Mouse (Mus musculus): ENCODE measurements around the gene Wsb1.
"Not testable (repeated sequence)": the region's sequence is repeated elsewhere in the genome, so short reads cannot be mapped to it uniquely, and the experiment has no call there.

Gene Wsb1

DNA sequence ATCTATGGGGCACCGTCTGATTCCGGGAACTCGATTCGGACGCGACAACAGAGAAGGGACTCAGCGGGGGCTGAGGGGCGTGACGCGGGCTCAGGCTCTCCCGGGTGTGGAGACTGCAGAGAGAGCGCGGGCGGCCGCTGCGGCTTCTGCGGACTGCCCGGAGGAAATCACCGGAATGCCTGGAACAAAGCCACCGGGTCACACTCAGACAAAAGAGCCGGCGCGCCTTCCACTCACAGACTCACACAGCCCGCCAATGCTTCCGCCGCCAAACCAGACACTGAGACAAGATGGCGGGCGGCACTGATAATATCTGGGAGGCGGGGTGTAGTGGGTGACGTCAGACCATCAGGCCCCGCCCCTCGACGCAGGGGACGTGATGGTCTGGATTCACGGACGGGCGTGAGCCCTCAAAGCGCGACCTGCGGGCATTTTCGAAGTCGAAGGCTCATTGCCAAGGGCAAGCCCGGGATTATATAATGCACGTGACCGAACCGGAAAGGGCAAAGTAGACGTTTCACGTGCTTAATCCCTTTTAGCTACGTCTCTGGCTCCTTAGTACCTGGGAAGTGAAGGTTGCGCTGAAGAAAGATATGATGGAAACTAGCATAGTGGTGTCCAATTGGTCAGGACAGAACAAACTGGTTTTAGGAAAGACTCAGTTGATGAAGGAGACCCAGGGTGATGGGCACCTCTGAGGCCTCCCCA lies at the start of gene Wsb1:
TSS of gene Wsb1 (minus strand) at position 281 of the 708 bp plus-strand sequence.
- peak; percentile 95 for ATAC-seq (ENCODE audit: insufficient number of reproducible peaks, low FRiP score, low TSS enrichment)

DNA sequence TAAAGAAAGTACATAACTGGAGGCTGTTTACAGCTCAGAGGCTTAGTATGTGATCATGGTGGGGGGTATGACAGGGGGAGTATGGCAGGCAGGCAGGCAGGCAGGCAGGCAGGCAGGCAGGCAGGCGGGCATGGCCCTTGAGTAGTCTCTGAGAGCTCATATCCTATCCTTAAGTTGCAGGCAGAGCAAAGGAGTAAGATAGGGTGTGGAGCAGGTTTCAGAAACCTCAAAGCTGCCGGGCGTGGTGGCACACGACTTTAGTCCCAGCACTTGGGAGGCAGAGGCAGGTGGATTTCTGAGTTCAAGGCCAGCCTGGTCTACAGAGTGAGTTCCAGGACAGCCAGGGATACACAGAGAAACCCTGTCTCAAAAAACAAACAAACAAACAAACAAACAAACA lies 49.8 kb upstream of the Wsb1 start:
- ATAC-seq (ENCODE audit: insufficient number of reproducible peaks, low FRiP score, low TSS enrichment), result not testable (repeated sequence)

GRCm38 (mm10) chr11:79303109-79303508 lies 48.6 kb upstream of the Wsb1 start:
- no peak for ATAC-seq (ENCODE audit: insufficient number of reproducible peaks, low FRiP score, low TSS enrichment)

DNA sequence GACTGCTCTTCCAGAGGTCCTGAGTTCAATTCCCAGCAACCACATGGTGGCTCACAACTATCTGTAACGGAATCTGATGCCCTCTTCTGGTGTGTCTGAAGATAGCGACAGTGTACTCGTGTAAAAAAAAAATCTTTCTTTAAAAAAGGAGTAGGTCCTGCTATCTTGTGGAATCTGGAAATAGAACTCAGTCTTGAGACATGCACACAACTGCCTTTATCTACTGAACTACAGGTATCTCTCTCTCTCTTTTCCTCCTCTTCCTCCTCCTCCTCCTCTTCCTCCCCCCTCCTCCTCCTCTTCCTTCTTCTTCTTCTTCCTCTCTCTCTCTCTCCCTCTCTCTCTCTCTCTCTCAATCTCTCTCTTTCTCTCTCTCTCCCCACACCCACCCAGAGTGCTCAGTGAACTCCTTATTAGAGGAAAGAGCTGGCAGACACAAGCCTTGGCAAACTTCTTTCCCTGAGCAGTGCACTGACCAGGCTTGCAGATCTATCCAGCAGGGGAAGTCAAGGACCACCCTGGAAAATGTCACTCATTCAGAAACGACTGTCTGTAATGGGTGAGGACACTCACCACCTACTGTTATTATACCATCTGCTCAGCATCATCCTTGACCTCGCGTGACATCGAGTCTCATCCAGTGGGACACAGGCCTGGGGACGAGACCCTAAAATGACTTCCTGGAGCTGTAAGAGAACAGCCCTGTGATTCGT lies 45.4 kb upstream of the Wsb1 start:
- no peak for ATAC-seq (ENCODE audit: insufficient number of reproducible peaks, low FRiP score, low TSS enrichment)

- no peak for ATAC-seq (ENCODE audit: insufficient number of reproducible peaks, low FRiP score, low TSS enrichment)
These were observed 42.5 kb upstream of the Wsb1 start, which contains the start of gene Gm9964 for GRCm38 (mm10) chr11:79296856-79297491. TSS of gene Gm9964 (minus strand) at chr11:79296906.

GRCm38 (mm10) chr11:79296167-79296566 lies 41.7 kb upstream of the Wsb1 start:
- no peak for ATAC-seq (ENCODE audit: insufficient number of reproducible peaks, low FRiP score, low TSS enrichment)

DNA sequence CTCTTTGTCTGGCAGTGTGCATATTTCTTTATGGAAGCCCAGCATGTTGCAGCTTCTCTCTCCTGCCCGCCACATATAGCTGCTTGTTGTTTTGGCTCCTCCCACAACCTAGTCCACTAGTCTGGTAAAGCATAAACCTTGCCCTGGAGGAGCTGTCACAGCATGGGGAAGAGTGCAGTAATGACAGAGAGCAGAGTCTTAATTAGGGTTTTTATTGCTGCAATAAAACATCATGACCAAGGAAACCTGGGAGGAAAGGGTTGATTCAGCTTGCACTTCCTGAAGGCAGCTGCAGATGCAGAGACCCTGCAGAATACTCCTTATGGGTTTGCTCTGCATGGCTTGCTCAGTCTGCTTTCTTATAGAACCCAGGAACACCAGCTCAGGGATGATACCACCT lies 39.5 kb upstream of the Wsb1 start:
- ATAC-seq (ENCODE audit: insufficient number of reproducible peaks, low FRiP score, low TSS enrichment), result no peak

DNA sequence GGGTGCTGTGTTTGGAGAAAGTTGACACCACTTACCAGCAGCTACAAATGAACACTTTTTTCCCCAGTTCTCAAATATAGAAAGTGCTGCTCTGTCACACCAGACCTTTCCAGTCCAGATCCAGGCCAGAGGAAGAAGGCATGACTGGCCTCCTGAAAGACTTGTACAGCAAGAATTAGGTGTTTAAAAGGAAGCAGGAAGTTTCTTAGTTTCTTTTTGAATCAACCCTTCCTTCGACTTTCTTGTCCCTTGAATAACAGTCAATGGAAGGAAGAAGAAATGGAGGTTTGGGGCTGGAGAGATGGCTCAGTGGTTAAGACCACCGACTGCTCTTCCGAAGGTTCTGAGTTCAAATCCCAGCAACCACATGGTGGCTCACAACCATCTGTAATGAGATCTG lies 38.6 kb upstream of the Wsb1 start:
- no peak for ATAC-seq (ENCODE audit: insufficient number of reproducible peaks, low FRiP score, low TSS enrichment)

DNA sequence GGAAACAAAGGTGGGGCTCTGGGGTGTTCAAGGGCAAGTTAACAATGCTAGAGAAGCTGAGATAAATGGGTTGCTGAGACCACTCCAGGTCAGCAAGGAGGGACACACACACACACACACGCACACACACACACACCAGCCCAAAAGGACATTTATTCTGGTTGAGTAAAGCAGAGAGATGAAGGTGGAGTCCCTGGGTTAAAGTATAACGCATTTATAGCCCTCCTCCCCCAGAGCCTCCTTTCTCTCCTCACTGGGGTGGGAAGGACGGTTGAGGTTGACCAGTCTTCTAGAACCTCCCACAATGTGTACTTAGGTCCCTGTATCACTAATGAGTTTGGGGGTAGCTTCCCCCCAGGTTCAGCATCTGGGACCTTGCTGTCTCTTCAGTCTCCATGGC lies 37.7 kb upstream of the Wsb1 start:
- no peak for ATAC-seq (ENCODE audit: insufficient number of reproducible peaks, low FRiP score, low TSS enrichment)

GRCm38 (mm10) chr11:79291651-79292050 lies 37.2 kb upstream of the Wsb1 start:
- ATAC-seq (ENCODE audit: insufficient number of reproducible peaks, low FRiP score, low TSS enrichment), result no peak

- no peak for ATAC-seq (ENCODE audit: insufficient number of reproducible peaks, low FRiP score, low TSS enrichment)
These were observed 36.0 kb upstream of the Wsb1 start for GRCm38 (mm10) chr11:79290473-79290872.

DNA sequence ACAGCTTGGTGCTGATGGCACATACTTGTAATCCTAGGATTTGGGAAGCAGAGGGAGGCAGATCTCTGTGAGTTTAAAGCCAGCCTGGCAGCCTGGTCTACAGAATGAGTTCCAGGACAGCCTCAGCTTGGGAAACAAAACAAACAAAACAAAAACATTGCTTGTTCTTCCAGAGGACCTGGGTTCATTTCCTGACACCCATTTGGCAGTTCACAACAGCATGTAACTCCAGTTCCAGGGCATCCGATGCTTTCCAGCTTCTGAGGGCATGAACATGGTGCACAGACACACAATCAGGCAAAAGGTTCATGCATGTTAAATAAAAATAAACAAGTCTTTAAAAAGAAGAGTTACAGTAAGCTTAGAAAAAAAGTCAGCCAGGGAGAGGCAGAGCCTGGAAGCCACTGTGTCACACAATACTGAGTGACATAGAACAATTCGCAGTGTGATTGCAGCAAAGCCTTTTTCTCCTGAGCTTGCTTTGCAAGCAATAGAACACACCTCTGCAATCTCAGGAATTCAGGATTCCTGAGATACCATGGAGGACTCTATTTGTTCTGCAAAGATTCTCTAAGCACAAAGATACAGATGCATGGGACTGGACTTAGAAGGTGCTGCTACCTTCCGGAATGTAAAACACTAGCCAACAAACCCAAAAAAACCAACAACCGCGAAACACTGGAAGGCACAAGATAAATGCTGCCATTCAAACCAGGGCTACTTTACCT lies 34.6 kb upstream of the Wsb1 start:
- no peak for ATAC-seq (ENCODE audit: insufficient number of reproducible peaks, low FRiP score, low TSS enrichment)

DNA sequence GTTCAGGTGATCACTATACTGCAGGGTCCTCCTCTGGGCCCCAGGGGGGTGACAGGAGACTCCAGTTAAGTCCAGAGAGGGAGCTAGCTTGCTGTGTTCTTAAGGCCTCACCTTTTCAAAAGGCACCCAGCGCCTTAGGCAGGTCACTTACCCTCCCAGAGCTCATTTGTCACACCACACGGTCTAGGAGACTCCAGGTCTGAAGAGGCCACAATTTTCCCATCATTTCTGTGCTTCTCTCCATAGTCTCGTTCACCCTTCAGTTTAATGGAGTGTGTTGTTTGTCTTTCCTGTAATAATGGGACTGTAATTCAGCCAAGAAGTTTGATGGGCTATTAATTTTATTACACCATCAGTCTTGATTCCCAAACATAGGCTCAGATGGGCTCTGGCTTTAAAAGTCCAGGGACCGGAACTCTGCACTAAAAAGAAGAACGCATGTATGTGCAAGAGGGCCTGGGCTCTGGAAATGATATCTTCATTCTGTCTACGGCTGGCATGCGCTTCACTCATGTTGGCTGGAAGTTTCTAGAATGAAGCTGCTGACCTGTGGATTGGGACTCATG lies 33.9 kb upstream of the Wsb1 start:
- no peak for ATAC-seq (ENCODE audit: insufficient number of reproducible peaks, low FRiP score, low TSS enrichment)

- no peak for ATAC-seq (ENCODE audit: insufficient number of reproducible peaks, low FRiP score, low TSS enrichment)
These were observed 33.0 kb upstream of the Wsb1 start for GRCm38 (mm10) chr11:79287447-79287846.

- ATAC-seq (ENCODE audit: insufficient number of reproducible peaks, low FRiP score, low TSS enrichment), result no peak
These were observed 31.9 kb upstream of the Wsb1 start for GRCm38 (mm10) chr11:79286305-79286799.

DNA sequence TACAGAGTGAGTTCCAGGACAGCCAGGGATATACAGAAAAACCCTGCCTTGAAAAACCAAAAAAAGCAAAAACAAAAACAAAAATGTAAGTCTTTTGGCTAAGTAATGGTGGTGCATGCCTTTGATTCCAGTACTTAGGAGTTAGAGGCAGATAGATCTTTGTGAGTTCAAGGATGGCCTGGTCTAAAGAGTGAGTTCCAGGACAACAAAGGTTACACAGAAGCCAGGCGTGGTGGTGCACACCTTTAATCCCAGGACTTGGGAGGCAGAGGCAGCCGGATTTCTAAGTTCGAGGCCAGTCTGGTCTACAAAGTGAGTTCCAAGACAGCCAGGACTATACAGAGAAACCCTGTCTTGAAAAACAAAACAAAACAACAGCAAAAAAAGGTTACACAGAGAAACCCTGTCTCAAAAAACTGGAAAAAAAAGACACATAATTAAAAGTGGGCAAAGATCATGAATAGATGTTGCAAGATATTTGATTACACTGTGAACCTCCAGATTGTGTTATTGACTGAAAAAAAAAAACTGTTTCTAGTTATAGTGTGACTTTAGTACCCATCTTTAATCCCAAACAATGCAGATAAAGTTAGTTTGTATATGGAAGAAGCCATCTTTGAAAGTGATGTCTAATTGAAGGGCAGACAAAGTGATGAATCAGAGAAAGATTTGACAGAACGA lies 29.0 kb upstream of the Wsb1 start:
- ATAC-seq (ENCODE audit: insufficient number of reproducible peaks, low FRiP score, low TSS enrichment), result no peak

DNA sequence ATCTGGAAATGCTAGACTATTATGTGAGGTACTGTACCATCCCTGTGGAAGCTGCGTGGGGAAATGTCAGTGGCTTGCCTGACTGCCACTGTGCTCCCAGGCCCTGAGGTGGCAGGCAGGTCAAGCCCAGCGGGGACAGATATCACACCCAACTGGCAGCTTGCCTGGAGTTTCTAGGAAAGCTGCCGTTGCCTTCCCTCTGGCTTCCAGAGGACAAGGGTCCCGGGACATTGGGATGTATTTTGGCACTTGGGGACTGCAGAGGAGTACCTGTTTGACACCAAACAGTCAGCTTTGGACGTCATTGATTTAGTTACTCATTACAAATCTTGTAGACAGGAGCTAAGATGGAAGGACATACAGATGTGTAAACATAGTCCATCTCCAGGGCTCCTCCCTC lies 26.9 kb upstream of the Wsb1 start:
- ATAC-seq (ENCODE audit: insufficient number of reproducible peaks, low FRiP score, low TSS enrichment), result no peak

DNA sequence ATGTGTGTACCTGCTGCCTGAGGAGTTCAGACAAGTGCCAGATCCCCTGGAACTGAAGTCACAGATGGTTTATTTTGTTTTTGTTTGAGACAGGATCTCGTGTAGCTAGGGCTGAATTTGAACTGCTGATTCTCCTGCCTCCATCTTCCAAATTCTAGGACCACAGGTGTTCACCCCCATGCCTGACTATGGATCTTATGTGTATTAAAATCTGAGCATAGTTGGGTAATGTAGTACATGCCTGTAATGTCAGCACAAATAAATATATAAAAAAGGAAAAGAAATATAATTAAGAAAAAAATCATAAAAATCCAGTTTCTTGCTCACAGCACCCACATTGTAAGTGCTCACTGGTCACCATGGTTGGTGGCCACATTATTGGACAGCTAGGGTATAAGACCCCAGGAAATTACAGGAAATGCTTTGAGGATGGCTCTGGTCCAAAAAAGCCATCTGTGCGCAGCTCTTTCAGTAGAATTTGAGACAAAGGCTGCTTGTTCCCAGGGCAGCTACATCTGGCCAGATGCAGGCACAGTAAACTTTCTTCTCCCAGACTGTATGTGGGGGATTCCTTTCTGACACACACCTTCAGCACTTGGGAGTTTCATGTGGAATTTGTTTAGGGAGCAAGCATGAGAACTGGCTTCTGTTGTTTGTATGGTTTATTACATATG lies 25.4 kb upstream of the Wsb1 start:
- no peak for ATAC-seq (ENCODE audit: insufficient number of reproducible peaks, low FRiP score, low TSS enrichment)

DNA sequence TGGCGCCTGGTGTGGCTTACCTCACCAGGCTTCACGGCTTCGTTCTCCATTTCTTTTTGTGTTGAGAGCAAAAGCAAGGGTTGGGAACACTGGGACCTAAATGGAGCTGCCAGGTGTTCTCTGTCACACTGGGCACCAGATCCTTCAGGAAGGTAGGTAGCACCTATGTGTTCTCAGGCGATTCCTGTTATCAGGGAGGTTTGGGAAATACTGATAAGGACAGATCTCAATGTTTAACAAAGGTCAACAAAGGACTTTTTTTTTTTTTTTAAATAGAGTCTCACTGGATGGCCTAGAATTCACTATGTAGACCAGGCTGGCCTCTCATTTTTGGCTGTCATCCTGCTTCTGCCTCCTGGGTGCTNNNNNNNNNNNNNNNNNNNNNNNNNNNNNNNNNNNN lies 19.3 kb upstream of the Wsb1 start:
- no peak for ATAC-seq (ENCODE audit: insufficient number of reproducible peaks, low FRiP score, low TSS enrichment)
